Mouse (Mus musculus): ENCODE measurements at regions not wholly inside any gene's neighbourhood (a gene's known extent, or its start where the extent isn't known, plus 50 kb on each side); places are given as distances from the start of the nearest gene placed in this dataset.

- no peaks in the 10 kb centered on the region for H3K27me3 ChIP-seq
- H3K36me3 ChIP-seq = no peaks in the 10 kb centered on the region
- ATAC-seq (ENCODE audit: low FRiP score, low read depth) = no peak
- H3K4me2 ChIP-seq = no peak overlapping the region
- 82% methylated on average over 3 of the region's 3 CpGs for WGBS
- H3K4me3 ChIP-seq = no peak overlapping the region
- no peaks in the 10 kb centered on the region for H3K4me1 ChIP-seq (replicated peaks)
- H3K27ac ChIP-seq (replicated peaks) = no peak overlapping the region
- H3K9me3 ChIP-seq = no peaks in the 10 kb centered on the region
- H3K9ac ChIP-seq = no peak overlapping the region
Measured at GRCm38 (mm10) chr1:90360065-90360464, 156.3 kb downstream of the Ackr3 start.

DNA sequence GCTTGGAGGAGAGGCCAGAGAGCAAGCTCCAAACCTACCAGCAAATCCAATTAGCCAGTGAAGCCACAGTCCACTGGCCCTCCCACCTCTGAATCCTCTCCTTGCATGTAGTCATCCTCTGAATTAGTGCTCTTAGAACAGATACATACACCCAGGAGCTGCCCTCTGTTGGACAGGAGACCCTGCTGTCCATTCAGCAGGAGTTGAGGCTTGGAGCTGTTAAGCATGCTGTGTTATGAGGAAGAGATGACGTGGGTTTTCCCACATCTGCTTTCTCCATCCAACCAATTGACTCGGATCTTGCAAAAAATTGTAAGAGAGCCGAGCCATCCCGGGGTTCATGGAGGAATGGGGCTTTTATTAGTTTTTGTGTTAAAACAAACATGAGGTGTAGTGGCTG lies 160.7 kb downstream of the Ackr3 start:
- no peak overlapping the region for H3K27ac ChIP-seq (replicated peaks)
- no peak overlapping the region for H3K9ac ChIP-seq
- H3K9me3 ChIP-seq = no peaks in the 10 kb centered on the region
- no peak overlapping the region for H3K4me2 ChIP-seq
- no peak for ATAC-seq (ENCODE audit: low FRiP score, low read depth)
- H3K27me3 ChIP-seq = no peaks in the 10 kb centered on the region; the same call in 1 of the 2 replicates
- no peak overlapping the region for H3K4me3 ChIP-seq
- whole genome bisulfite sequencing = 83% methylated on average over 4 of the region's 4 CpGs
- H3K4me1 ChIP-seq (replicated peaks) = no peaks in the 10 kb centered on the region
- H3K36me3 ChIP-seq = no peaks in the 10 kb centered on the region

- Histone ChIP-seq H3K36me3 (no peaks in the 10 kb centered on the region), H3K4me1 (replicated peaks) (no peaks in the 10 kb centered on the region), H3K27me3 (no peaks in the 10 kb centered on the region; the same call in 1 of the 2 replicates), H3K27ac (replicated peaks) (no peak overlapping the region), H3K4me3 (no peak overlapping the region), H3K9ac (no peak overlapping the region), H3K9me3 (no peaks in the 10 kb centered on the region), H3K4me2 (no peak overlapping the region)
- WGBS = 84% methylated on average over 10 of the region's 10 CpGs
- ATAC-seq (ENCODE audit: low FRiP score, low read depth) = no peak
Measured at GRCm38 (mm10) chr1:90368581-90368980, 164.8 kb downstream of the Ackr3 start.

GRCm38 (mm10) chr1:90369287-90369686 lies 165.5 kb downstream of the Ackr3 start:
- ATAC-seq (ENCODE audit: low FRiP score, low read depth) = no peak
- Histone ChIP-seq H3K36me3 (no peaks in the 10 kb centered on the region), H3K4me2 (no peak overlapping the region), H3K27me3 (no peaks in the 10 kb centered on the region; the same call in 1 of the 2 replicates), H3K9me3 (no peaks in the 10 kb centered on the region), H3K4me1 (replicated peaks) (no peaks in the 10 kb centered on the region), H3K4me3 (no peak overlapping the region), H3K27ac (replicated peaks) (no peak overlapping the region), H3K9ac (no peak overlapping the region)
- 70% methylated on average over 2 of the region's 2 CpGs for WGBS

DNA sequence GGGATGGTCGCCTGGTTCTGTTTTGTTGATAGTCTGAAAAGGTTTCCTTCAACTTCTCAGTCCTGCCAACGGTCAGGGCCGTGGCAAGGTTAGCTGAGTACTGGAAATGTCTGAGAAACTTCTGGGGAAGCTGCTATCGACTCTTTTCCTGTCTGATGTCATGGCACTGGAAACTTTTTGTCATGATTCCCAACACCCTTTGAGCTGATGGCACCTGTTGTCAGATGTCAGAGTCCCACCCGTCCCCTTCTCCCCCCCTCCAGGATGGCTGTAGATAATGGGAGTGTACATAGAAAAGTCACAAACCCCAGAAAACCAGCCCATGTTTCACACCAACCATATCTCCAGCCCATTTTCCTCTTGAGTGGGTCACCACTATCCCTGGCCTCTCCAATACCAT lies 167.0 kb downstream of the Ackr3 start:
- H3K4me2 ChIP-seq = no peak overlapping the region
- H3K9ac ChIP-seq = no peak overlapping the region
- no peak for ATAC-seq (ENCODE audit: low FRiP score, low read depth)
- no peak overlapping the region for H3K27ac ChIP-seq (replicated peaks)
- H3K9me3 ChIP-seq = no peaks in the 10 kb centered on the region
- WGBS = 76% methylated on average over 5 of the region's 5 CpGs
- no peak overlapping the region for H3K4me3 ChIP-seq
- no peaks in the 10 kb centered on the region for H3K4me1 ChIP-seq (replicated peaks)
- H3K27me3 ChIP-seq = no peaks in the 10 kb centered on the region; the same call in 1 of the 2 replicates
- H3K36me3 ChIP-seq = no peaks in the 10 kb centered on the region

DNA sequence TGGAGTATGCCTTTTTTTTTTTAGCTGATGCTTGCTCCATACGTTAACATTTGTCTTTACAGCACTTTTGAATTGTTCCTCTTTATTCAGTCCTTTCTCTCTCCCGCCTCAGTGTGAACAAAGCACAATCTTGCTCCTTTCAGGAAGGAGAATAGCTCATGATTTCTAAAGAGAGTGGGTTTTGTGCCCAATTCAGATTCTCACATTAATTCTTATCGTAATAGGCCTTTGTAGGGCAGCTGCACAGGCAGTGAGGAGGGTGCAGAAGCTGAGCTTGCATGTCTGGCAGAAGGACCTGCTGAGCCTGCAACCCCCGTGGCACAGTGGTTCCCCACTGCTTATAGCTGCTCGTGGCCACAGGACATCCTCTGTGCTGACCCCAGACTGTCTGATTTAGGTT lies 169.2 kb downstream of the Ackr3 start:
- 51% methylated on average over 5 of the region's 5 CpGs for whole genome bisulfite sequencing
- Histone ChIP-seq H3K27me3 (no peaks in the 10 kb centered on the region), H3K36me3 (no peaks in the 10 kb centered on the region), H3K9ac (no peak overlapping the region), H3K27ac (replicated peaks) (no peak overlapping the region), H3K4me1 (replicated peaks) (no peaks in the 10 kb centered on the region), H3K9me3 (no peaks in the 10 kb centered on the region), H3K4me2 (no peak overlapping the region), H3K4me3 (no peak overlapping the region)
- no peak for ATAC-seq (ENCODE audit: low FRiP score, low read depth)

- H3K4me2 ChIP-seq = no peak overlapping the region
- no peaks in the 10 kb centered on the region for H3K36me3 ChIP-seq
- no peak overlapping the region for H3K27ac ChIP-seq (replicated peaks)
- no peaks in the 10 kb centered on the region for H3K27me3 ChIP-seq
- H3K4me1 ChIP-seq (replicated peaks) = no peaks in the 10 kb centered on the region
- H3K9me3 ChIP-seq = no peaks in the 10 kb centered on the region
- H3K9ac ChIP-seq = no peak overlapping the region
- H3K4me3 ChIP-seq = no peak overlapping the region
- ATAC-seq (ENCODE audit: low FRiP score, low read depth) = no peak; the same call in 1 of the 2 replicates
- WGBS = 69% methylated on average over 12 of the region's 12 CpGs
Measured at GRCm38 (mm10) chr1:90374517-90374916, 170.7 kb downstream of the Ackr3 start.

DNA sequence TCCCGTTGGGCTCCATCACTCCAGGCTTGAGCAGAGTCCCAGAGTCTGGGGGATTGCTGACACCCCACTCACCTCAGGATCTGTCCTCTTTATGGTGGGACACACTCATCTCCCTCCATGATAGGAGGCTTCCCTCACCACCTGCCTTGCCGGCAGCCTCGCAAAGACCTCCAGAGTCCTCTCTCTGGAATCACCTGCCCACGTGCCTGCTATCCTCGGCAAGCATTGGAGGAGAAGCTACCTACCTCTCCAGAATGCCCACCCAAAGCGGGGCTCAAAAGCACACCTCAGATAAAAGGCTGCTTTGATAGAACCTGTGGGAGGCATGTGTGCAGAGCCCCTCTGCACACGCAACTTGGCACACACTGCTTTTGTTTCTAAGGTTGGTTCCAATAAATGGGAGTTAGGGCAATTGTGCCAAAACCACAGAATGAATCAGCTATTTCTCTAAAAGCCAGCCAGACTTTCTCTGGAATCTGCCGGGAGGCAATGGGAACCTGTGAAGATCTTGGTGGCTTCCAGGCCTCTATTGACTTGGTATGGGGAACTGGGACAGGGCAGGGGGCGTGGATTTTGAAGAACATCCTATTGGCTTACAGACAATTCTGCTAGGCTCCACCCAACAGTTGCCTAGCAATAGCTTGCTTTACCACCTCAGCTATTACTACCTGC lies 176.4 kb downstream of the Ackr3 start:
- Histone ChIP-seq H3K4me3 (no peak overlapping the region), H3K9ac (no peak overlapping the region), H3K4me2 (no peak overlapping the region), H3K36me3 (no peaks in the 10 kb centered on the region), H3K27ac (replicated peaks) (no peak overlapping the region), H3K9me3 (no peaks in the 10 kb centered on the region), H3K27me3 (no peaks in the 10 kb centered on the region), H3K4me1 (replicated peaks) (no peaks in the 10 kb centered on the region)
- no peak for ATAC-seq (ENCODE audit: low FRiP score, low read depth)
- 83% methylated on average over 9 of the region's 9 CpGs for WGBS

DNA sequence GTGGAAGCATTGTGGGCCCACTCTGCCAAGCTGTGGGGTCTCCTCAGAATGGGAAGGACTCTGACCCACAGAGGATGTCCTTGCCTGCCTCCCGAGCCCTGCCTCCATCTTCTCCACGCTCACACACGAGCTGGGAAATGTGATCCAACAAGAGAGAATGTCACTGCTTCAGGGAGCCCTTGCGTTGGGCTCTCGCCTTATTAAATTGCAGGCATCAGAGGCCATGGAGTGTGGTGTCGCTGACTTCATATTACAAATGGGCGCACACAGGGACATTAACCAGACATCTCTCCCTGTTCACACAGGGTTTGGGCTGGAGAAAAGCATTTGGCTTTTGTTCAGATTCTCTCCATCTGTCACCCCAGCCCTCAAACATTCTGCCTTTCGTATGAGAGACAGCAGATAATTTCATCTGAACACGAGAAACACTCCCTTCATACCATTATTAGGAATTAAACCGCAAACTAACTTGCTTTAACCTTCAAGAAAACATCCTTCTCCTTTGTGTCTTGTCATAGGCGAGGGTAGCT lies 179.2 kb downstream of the Ackr3 start:
- H3K4me1 ChIP-seq (replicated peaks) = no peaks in the 10 kb centered on the region
- no peak overlapping the region for H3K9ac ChIP-seq
- no peaks in the 10 kb centered on the region for H3K36me3 ChIP-seq
- ATAC-seq (ENCODE audit: low FRiP score, low read depth) = no peak
- H3K4me2 ChIP-seq = no peak overlapping the region
- no peak overlapping the region for H3K4me3 ChIP-seq
- no peaks in the 10 kb centered on the region for H3K27me3 ChIP-seq
- no peak overlapping the region for H3K27ac ChIP-seq (replicated peaks)
- 65% methylated on average over 11 of the region's 11 CpGs for WGBS
- H3K9me3 ChIP-seq = no peaks in the 10 kb centered on the region

DNA sequence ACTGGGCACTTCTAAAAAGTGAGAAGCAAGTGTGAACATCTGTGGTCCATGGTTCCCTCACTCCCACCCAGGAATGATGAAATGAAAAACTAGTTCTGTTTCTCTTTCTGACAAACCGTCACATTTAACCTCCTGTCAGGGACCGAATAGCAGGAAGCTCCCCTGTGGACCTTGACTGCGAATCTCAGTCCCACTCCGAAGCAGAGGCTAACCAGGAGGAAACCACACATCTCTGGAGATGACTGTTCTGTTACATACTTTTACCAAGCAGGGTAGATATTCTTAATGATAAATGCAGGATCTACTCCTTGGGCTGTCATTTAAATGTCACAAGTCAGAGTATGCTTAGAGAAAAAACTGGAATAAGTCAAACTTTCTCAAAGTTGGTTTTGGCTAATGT lies 181.2 kb downstream of the Ackr3 start:
- ATAC-seq (ENCODE audit: low FRiP score, low read depth) = no peak
- Histone ChIP-seq H3K4me3 (no peak overlapping the region), H3K4me2 (no peak overlapping the region), H3K27me3 (no peaks in the 10 kb centered on the region), H3K27ac (replicated peaks) (no peak overlapping the region), H3K4me1 (replicated peaks) (no peaks in the 10 kb centered on the region), H3K9me3 (no peaks in the 10 kb centered on the region), H3K36me3 (no peaks in the 10 kb centered on the region), H3K9ac (no peak overlapping the region)
- WGBS = 80% methylated on average over 4 of the region's 4 CpGs

DNA sequence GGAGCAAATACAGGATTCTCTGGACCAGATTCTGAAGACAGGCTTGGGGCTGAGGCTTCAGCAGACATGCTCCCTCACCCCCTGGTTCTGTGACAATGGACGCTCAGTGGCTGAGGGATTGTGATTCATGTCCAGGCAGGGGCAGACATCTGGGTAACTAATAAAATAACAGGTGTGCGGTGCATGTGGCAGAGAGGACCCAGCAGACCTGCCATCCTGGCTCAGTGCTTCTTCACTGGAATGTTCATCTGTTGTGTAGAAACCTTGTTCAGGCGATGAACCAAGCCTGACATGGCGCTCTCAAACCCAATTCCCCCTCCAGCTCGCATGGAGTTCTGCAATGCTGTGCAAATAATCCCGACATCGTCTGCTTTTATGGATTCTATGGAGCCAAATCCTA lies 183.0 kb downstream of the Ackr3 start:
- Histone ChIP-seq H3K27me3 (no peaks in the 10 kb centered on the region), H3K27ac (replicated peaks) (no peak overlapping the region), H3K9me3 (no peaks in the 10 kb centered on the region), H3K4me1 (replicated peaks) (no peaks in the 10 kb centered on the region), H3K4me3 (no peak overlapping the region), H3K4me2 (no peak overlapping the region), H3K9ac (no peak overlapping the region), H3K36me3 (no peaks in the 10 kb centered on the region)
- WGBS = 84% methylated on average over 7 of the region's 7 CpGs
- ATAC-seq (ENCODE audit: low FRiP score, low read depth) = no peak

GRCm38 (mm10) chr1:90390422-90390821 lies 186.6 kb downstream of the Ackr3 start:
- H3K9ac ChIP-seq = no peak overlapping the region
- no peaks in the 10 kb centered on the region for H3K36me3 ChIP-seq
- H3K27ac ChIP-seq (replicated peaks) = no peak overlapping the region
- H3K4me2 ChIP-seq = no peak overlapping the region
- no peaks in the 10 kb centered on the region for H3K9me3 ChIP-seq
- no peak for ATAC-seq (ENCODE audit: low FRiP score, low read depth)
- no peak overlapping the region for H3K4me3 ChIP-seq
- WGBS = 75% methylated on average over 7 of the region's 7 CpGs
- H3K27me3 ChIP-seq = no peaks in the 10 kb centered on the region
- H3K4me1 ChIP-seq (replicated peaks) = no peaks in the 10 kb centered on the region

GRCm38 (mm10) chr1:90393861-90394260 lies 190.1 kb downstream of the Ackr3 start:
- Histone ChIP-seq H3K27ac (replicated peaks) (no peak overlapping the region), H3K4me1 (replicated peaks) (peaks cover 7% of the 10 kb centered on the region), H3K4me2 (no peak overlapping the region), H3K9me3 (no peaks in the 10 kb centered on the region), H3K4me3 (no peak overlapping the region), H3K36me3 (no peaks in the 10 kb centered on the region), H3K9ac (no peak overlapping the region), H3K27me3 (no peaks in the 10 kb centered on the region)
- 53% methylated on average over 5 of the region's 5 CpGs for WGBS
- ATAC-seq (ENCODE audit: low FRiP score, low read depth) = no peak
